Comparison of ENCODE assay signal across 10 mouse cellular contexts in genomic region chr9:44647026-44647425, GRCm38 (mm10). TPM values are rescaled to one million over a fixed set of nuclear protein-coding genes. Genes with fewer than 3 reads are reported as not detected.
"Had no signal": no experiment of that assay in that cellular context is flagged by ENCODE, and none has a peak within 500 bp of the region (broad histone marks: within the 10 kb centered on the region; RNA-seq: fewer than 3 reads in every experiment).

No protein-coding gene starts in this region.

- DNase-seq: liver, postnatal 0 days; lung, adult 2 months; lung, postnatal 14 days; lung, postnatal 36 days; right cerebral cortex, postnatal 14 days; thymus, adult 18-20 months had no signal

RNA-seq across cellular contexts. Expression of gene Treh, which starts 26.0 kb away (rescaled TPM):
- total RNA-seq: megakaryocyte progenitor cell, adult 5-6 weeks; midbrain, postnatal 0 days; monocyte, adult 5-6 weeks; neutrophil, adult 5-6 weeks had no signal
